Mouse (Mus musculus): ENCODE results near the gene 4921509C19Rik.

DNA sequence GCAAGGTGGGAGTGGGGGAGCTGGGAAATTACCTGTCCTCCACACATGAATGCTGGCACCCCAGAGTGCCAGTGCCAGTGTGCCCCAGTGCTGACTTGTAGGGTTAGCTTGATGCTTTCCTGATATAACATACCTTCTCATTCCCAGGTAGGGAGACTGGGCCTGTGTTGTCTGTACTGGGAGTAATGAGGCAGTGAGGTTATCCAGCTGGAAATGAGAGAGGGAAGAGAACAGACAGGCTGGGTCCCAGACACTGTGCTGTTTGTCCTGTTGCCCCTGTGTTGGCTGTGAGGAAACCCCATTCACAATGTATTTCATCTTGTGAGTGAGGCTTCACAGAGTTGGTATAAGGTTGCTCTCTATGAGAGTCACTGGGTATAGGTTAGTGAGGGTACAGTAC is 10.5 kb upstream of the 4921509C19Rik start:
- TF ChIP-seq CTCF (IDR thresholded peaks at IDR 0.05) (no peak), EP300 (IDR thresholded peaks at IDR 0.05) (no peak)
